Mouse (Mus musculus): ENCODE results near the gene Vamp5.

DNA sequence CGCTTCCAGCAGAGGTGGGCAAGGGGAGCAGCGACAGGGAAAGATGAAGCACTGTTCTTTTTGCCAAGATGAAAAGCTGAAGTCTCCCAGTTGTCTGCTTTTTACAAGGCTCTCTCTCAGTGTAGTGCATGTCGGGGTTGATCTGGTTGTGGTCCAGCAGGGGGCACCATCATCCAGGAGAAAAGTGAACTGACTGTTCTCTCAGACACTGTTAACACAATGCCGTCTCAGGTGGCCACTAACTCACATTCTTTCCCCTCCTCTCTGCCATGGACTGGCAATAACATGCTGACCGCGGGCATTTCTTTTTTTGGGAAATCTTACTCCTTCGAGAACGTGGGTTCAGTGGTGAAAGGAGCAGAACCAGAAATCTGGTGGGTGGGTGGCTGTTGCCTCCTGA is 47.8 kb upstream of the Vamp5 start:
- TF ChIP-seq CTCF (IDR thresholded peaks at IDR 0.05; ENCODE audit: borderline replicate concordance, extremely low read depth, insufficient read depth, insufficient read length) (peak; percentile 82), POLR2A (IDR thresholded peaks at IDR 0.05; ENCODE audit: borderline replicate concordance, extremely low read depth, insufficient read depth, insufficient read length, poor library complexity, severe bottlenecking) (no peak)

All from brain, embryonic 14.5 days (tissue).